Mouse (Mus musculus) MEL (cell line): Measurements from ENCODE around the gene Olfr15. TPM values are rescaled to one million over a fixed set of nuclear protein-coding genes. Genes with fewer than 3 reads are reported as not detected.

Source experiments
- DNase-seq: peaks from one replicate; pipeline ENCODE4 v3.0.0; 2011; ENCODE audit warnings: low read depth, low spot score
- H3K27ac ChIP-seq: 2 replicates; pipeline ENCODE4 v1.5.1; 2012; ENCODE audit warnings: low read depth, mild to moderate bottlenecking, control low read depth, low read length, moderate library complexity; ENCODE audit not compliant: control insufficient read depth
- H3K27me3 ChIP-seq, 2 experiments: fragments of 150-350 bp in 1 of 2; sonication (generic) in 1 of 2; 2 replicates each; pipeline ENCODE4 v1.6.1; 2012; ENCODE audit warnings: low read length in 2 of 2, mild to moderate bottlenecking in 2 of 2, improper control_type of control experiment in 1 of 2, moderate library complexity in 1 of 2; ENCODE audit not compliant: insufficient read depth in 2 of 2, control insufficient read depth in 1 of 2
- H3K36me3 ChIP-seq, 2 experiments: 2 replicates each; pipeline ENCODE4 v1.6.1; 2012 to 2014; ENCODE audit warnings: low read length in 2 of 2, improper control_type of control experiment in 1 of 2, inconsistent platforms in 1 of 2, mild to moderate bottlenecking in 1 of 2; ENCODE audit not compliant: insufficient read depth in 2 of 2, control insufficient read depth in 1 of 2
- H3K4me1 ChIP-seq, 2 experiments: fragments of 150-350 bp in 1 of 2; sonication (generic) in 1 of 2; 2 replicates each; pipeline ENCODE4 v1.6.1; 2012; ENCODE audit warnings: low read length in 2 of 2, improper control_type of control experiment in 1 of 2, mild to moderate bottlenecking in 1 of 2; ENCODE audit not compliant: insufficient read depth in 2 of 2, control insufficient read depth in 1 of 2
- H3K4me3 ChIP-seq, 2 experiments: fragments of 150-350 bp in 1 of 2; sonication (generic) in 1 of 2; 2 replicates each; pipeline ENCODE4 v1.5.1; 2012; ENCODE audit warnings: low read depth in 2 of 2, low read length in 2 of 2, mild to moderate bottlenecking in 2 of 2, moderate library complexity in 2 of 2, control low read depth in 1 of 2, improper control_type of control experiment in 1 of 2; ENCODE audit not compliant: control insufficient read depth in 1 of 2, insufficient read depth in 1 of 2
- H3K79me2 ChIP-seq: 2 replicates; pipeline ENCODE4 v1.6.1; 2012; ENCODE audit warnings: mild to moderate bottlenecking, low read length, moderate library complexity; ENCODE audit not compliant: control insufficient read depth, poor library complexity, insufficient read depth
- H3K9ac ChIP-seq: 2 replicates; pipeline ENCODE4 v1.6.1; 2012; ENCODE audit warnings: low read depth, mild to moderate bottlenecking, control low read depth, low read length, moderate library complexity; ENCODE audit not compliant: control insufficient read depth, poor library complexity, severe bottlenecking
- H3K9me3 ChIP-seq: fragments of 150-350 bp; sonication (generic); replicated peaks from 2 replicates; pipeline ENCODE4 v1.6.1; 2012; ENCODE audit warnings: mild to moderate bottlenecking, low read length, improper control_type of control experiment, moderate library complexity; ENCODE audit not compliant: insufficient read depth
- CHD1 ChIP-seq: IDR thresholded peaks from 2 replicates; pipeline ENCODE4 v1.6.1; 2012; ENCODE audit warnings: low read depth, mild to moderate bottlenecking, inconsistent platforms, low read length, improper control_type of control experiment
- CTCF ChIP-seq, 3 experiments: IDR thresholded peaks in 2 of 3; conservative IDR thresholded peaks in 1 of 3; 2 replicates each; pipeline ENCODE4 v1.5.1; 2011 to 2012; ENCODE audit warnings: low read length in 3 of 3, low read depth in 2 of 3, mild to moderate bottlenecking in 2 of 3, improper control_type of control experiment in 1 of 3, inconsistent platforms in 1 of 3, mixed read lengths in 1 of 3, moderate library complexity in 1 of 3; ENCODE audit not compliant: control insufficient read depth in 1 of 3, insufficient read depth in 1 of 3, poor library complexity in 1 of 3, severe bottlenecking in 1 of 3
- ELF1 ChIP-seq: IDR thresholded peaks from 2 replicates; pipeline ENCODE4 v1.6.1; 2014; ENCODE audit warnings: low read depth, mild to moderate bottlenecking, inconsistent platforms, low read length, improper control_type of control experiment, moderate library complexity
- EP300 ChIP-seq, 2 experiments: IDR thresholded peaks; 2 replicates each; pipeline ENCODE4 v1.6.1; 2011; ENCODE audit warnings: improper control_type of control experiment in 2 of 2, low read length in 2 of 2, low read depth in 1 of 2, mild to moderate bottlenecking in 1 of 2
- ETS1 ChIP-seq: IDR thresholded peaks from 2 replicates; pipeline ENCODE4 v1.6.1; 2012; ENCODE audit warnings: low read depth, mild to moderate bottlenecking, inconsistent platforms, low read length, improper control_type of control experiment, moderate library complexity
- GABPA ChIP-seq: IDR thresholded peaks from 2 replicates; pipeline ENCODE4 v1.6.1; 2012; ENCODE audit warnings: low read depth, mild to moderate bottlenecking, inconsistent platforms, low read length, improper control_type of control experiment, moderate library complexity
- JUND ChIP-seq: IDR thresholded peaks from 2 replicates; pipeline ENCODE4 v1.6.1; 2011; ENCODE audit warnings: low read depth, mild to moderate bottlenecking, improper control_type of control experiment, low read length
- KAT2A ChIP-seq: conservative IDR thresholded peaks from 2 replicates; pipeline ENCODE4 v1.6.1; 2012; ENCODE audit warnings: low read depth, low read length, improper control_type of control experiment, inconsistent platforms
- MAFK ChIP-seq: IDR thresholded peaks from 2 replicates; pipeline ENCODE4 v1.6.1; 2011; ENCODE audit warnings: low read depth, mild to moderate bottlenecking, low read length, improper control_type of control experiment, borderline replicate concordance
- MAZ ChIP-seq: IDR thresholded peaks from 2 replicates; pipeline ENCODE4 v1.6.1; 2012; ENCODE audit warnings: low read depth, mild to moderate bottlenecking, inconsistent platforms, low read length, improper control_type of control experiment
- MEF2A ChIP-seq: IDR thresholded peaks from 2 replicates; pipeline ENCODE4 v1.6.1; 2014; ENCODE audit warnings: low read depth, mild to moderate bottlenecking, inconsistent platforms, low read length, improper control_type of control experiment; ENCODE audit not compliant: poor library complexity, insufficient replicate concordance, severe bottlenecking; ENCODE audit errors: extremely low read depth
- MXI1 ChIP-seq: IDR thresholded peaks from 2 replicates; pipeline ENCODE4 v1.6.1; 2011; ENCODE audit warnings: mild to moderate bottlenecking, low read depth, low read length, improper control_type of control experiment
- MYB ChIP-seq: IDR thresholded peaks from 2 replicates; pipeline ENCODE4 v1.6.1; 2011; ENCODE audit warnings: mild to moderate bottlenecking, low read depth, low read length, improper control_type of control experiment
- MYC ChIP-seq: IDR thresholded peaks from 2 replicates; pipeline ENCODE4 v1.6.1; 2011; ENCODE audit warnings: low read depth, mild to moderate bottlenecking, low read length, improper control_type of control experiment, moderate library complexity
- NRF1 ChIP-seq: IDR thresholded peaks from 2 replicates; pipeline ENCODE4 v1.6.1; 2014; ENCODE audit warnings: low read depth, mild to moderate bottlenecking, inconsistent platforms, low read length, improper control_type of control experiment, moderate library complexity; ENCODE audit not compliant: poor library complexity, insufficient read depth, severe bottlenecking
- POLR2AphosphoS2 ChIP-seq: IDR thresholded peaks from 2 replicates; pipeline ENCODE4 v1.6.1; 2011; ENCODE audit warnings: low read length, improper control_type of control experiment
- SIN3A ChIP-seq: IDR thresholded peaks from 2 replicates; pipeline ENCODE4 v1.6.1; 2012; ENCODE audit warnings: low read length, improper control_type of control experiment, inconsistent platforms
- TAL1 ChIP-seq: IDR thresholded peaks from 2 replicates; pipeline ENCODE4 v1.6.1; 2012; ENCODE audit warnings: mild to moderate bottlenecking, inconsistent platforms, low read length, moderate library complexity, mixed read lengths
- TCF12 ChIP-seq: IDR thresholded peaks from 2 replicates; pipeline ENCODE4 v1.6.1; 2014; ENCODE audit warnings: low read depth, mild to moderate bottlenecking, inconsistent platforms, low read length, improper control_type of control experiment, moderate library complexity
- UBTF ChIP-seq: IDR thresholded peaks from 2 replicates; pipeline ENCODE4 v1.6.1; 2012; ENCODE audit warnings: low read depth, mild to moderate bottlenecking, inconsistent platforms, low read length, improper control_type of control experiment, moderate library complexity, borderline replicate concordance; ENCODE audit not compliant: insufficient read depth
- USF1 ChIP-seq: IDR thresholded peaks from 2 replicates; pipeline ENCODE4 v1.6.1; 2014; ENCODE audit warnings: low read depth, mild to moderate bottlenecking, inconsistent platforms, low read length, improper control_type of control experiment, moderate library complexity
- ZNF384 ChIP-seq: IDR thresholded peaks from 2 replicates; pipeline ENCODE4 v1.6.1; 2012; ENCODE audit warnings: low read depth, mild to moderate bottlenecking, inconsistent platforms, low read length, improper control_type of control experiment
- polyA plus RNA-seq, 2 experiments: library from polyadenylated mRNA; stranded (reverse) in 1 of 2; unstranded in 1 of 2; fragments of >175 nt in 1 of 2; fragments of >200 nt in 1 of 2; gene quantifications; 2 replicates each; pipeline versions ENCODE4 v1.2.1 to v1.2.4; 2012; ENCODE audit warnings: low replicate concordance in 2 of 2, low read depth in 1 of 2; ENCODE audit not compliant: insufficient read length in 2 of 2, insufficient read depth in 1 of 2, missing spikeins in 1 of 2
- total RNA-seq: library from RNA; depleted of rRNA; stranded (reverse); fragments of 300-350 nt; gene quantifications from 2 replicates; pipeline ENCODE4 v1.2.3, GENCODE M21; 2012

Gene Olfr15
- total and polyA plus RNA-seq, 3 experiments = not detected

DNA sequence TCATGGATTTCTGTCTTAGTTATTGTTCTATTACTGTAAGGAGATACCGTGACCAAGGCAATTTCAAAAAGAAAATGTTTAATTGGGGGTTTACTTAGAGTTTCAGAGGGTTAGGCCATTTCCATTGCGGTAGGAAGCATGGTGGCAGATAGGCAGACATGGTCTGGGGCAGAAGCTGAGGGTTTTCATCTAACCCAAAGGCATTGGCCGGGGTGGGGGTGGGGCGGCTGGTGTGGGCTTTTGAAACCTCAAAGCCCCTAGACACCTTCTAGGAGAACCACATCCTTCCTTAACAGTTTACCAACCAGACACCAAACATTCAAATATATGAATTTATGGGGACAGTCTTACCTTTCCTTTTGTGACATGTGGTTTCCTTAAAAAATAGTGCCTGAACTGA is 28.6 kb downstream of the Olfr15 start:
- Histone ChIP-seq H3K4me3 (no peak overlapping the region), H3K4me1 (no peaks in the 10 kb centered on the region), H3K79me2 (no peaks in the 10 kb centered on the region), H3K27me3 (no peaks in the 10 kb centered on the region), H3K36me3 (peaks cover 0 to 4% of the 10 kb centered on the region in 2 experiments; a peak in 2 of 4 replicates), H3K9ac (no peak overlapping the region), H3K9me3 (no peaks in the 10 kb centered on the region), H3K27ac (no peak overlapping the region)
- DNase-seq = no peak
- TF ChIP-seq MAZ = no peak
- TF ChIP-seq POLR2AphosphoS2 = no peak
- TF ChIP-seq MAFK = no peak
- TF ChIP-seq USF1 = no peak
- no peak for TF ChIP-seq ZNF384
- TF ChIP-seq CTCF (IDR thresholded peaks at IDR 0.05 in 2 of 3, conservative IDR thresholded peaks at IDR 0.05 in 1 of 3; ENCODE audit: control insufficient read depth in 1 of 3, insufficient read depth in 1 of 3, low read depth in 2 of 3, low read length in 3 of 3, poor library complexity in 1 of 3, severe bottlenecking in 1 of 3) = no peak
- TF ChIP-seq UBTF = no peak
- TF ChIP-seq KAT2A = no peak

DNA sequence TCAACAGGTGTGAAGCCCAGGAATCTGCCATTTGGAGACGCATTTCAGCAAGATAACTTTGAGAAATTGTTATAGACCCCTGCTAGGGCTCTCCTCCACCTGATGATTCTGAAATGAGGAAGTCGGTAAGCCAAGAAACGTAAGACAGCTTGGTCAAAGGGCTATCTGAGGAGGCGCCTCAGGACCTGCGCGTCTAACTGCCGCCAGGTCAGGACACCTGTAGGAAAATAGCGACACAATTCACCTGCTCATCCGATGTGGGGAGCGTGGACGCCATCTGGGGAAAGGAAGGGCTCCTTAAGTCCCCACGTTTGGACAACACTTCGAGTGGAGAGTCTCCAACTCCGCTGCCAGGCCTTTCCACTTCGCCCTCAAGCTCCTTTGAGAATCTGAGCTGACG is 41.1 kb downstream of the Olfr15 start:
- Histone ChIP-seq H3K9me3 (no peaks in the 10 kb centered on the region), H3K27ac (no peak overlapping the region), H3K36me3 (no peaks in the 10 kb centered on the region; a peak in 3 of 4 replicates), H3K9ac (no peak overlapping the region), H3K79me2 (no peaks in the 10 kb centered on the region), H3K4me3 (no peak overlapping the region), H3K4me1 (no peaks in the 10 kb centered on the region), H3K27me3 (no peaks in the 10 kb centered on the region)
- DNase-seq = no peak
- no peak for TF ChIP-seq MEF2A

DNA sequence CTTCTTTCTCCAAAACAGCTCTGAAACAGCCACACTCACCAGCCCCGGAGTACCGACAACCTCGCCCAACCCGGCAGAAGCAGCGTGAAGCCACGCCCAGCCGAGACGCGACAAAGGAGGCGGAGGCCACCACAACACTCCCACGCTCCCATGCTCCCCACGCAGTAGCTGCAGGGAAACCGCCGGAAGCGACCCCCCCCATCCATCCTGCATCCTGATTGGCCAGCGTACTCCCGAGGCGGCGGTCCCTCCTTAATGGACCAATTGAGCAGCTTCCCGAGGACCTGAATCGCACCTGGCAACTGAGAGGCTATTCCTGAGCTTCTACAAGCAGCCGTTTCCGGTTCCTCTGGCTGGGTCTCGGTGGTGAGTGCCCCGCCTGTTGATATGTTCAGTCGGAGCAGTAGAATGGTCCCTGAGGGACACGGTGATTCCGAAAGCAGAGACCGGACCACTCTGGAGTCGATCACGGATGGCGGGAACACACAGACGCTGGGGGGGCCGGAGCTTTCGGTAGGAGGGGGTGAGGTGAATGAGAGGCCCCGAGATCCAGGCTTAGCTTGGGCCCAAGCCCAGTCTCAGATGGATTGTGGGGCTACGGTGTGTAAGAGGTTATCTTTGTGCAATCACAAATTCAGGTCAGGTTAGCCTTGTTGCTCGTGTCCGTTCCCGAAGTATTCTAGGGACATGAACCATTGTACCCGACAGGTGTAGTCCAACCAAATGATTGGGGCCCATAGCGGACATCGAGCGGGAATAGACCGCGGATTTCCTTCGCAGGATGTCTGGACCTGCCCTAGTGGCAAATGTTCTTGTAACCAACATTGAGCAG is 41.8 kb downstream of the Olfr15 start, which contains the start of gene Naa60:
TSS of gene Naa60 (plus strand) at position 160 of the 832 bp plus-strand sequence.
- TF ChIP-seq TCF12 (no peak), ELF1 (no peak), MXI1 (no peak), MYB (no peak), EP300 (IDR thresholded peaks at IDR 0.05; ENCODE audit: low read depth in 1 of 2, low read length in 2 of 2) (no peak), TAL1 (no peak), MYC (no peak), ETS1 (no peak), CHD1 (no peak), SIN3A (no peak), USF1 (no peak), JUND (no peak), NRF1 (no peak), GABPA (no peak)
- Histone ChIP-seq H3K9me3 (no peaks in the 10 kb centered on the region), H3K4me3 (no peak within 1 kb of the TSS), H3K9ac (no peak within 1 kb of the TSS), H3K27ac (no peak within 1 kb of the TSS), H3K79me2 (no peaks in the 10 kb centered on the region), H3K27me3 (no peaks in the 10 kb centered on the region), H3K36me3 (no peaks in the 10 kb centered on the region; a peak in 3 of 4 replicates), H3K4me1 (no peaks in the 10 kb centered on the region)
- no peak for DNase-seq
